Mouse (Mus musculus): ENCODE measurements around the gene Prrt3. TPM values are rescaled to one million over a fixed set of nuclear protein-coding genes. Genes with fewer than 3 reads are reported as not detected.
A peak's percentile ranks its signal among the peaks of the same experiment; 100 is the strongest.

Gene Prrt3
- polyA plus RNA-seq, 2 experiments from 2014 or later: not detected

DNA sequence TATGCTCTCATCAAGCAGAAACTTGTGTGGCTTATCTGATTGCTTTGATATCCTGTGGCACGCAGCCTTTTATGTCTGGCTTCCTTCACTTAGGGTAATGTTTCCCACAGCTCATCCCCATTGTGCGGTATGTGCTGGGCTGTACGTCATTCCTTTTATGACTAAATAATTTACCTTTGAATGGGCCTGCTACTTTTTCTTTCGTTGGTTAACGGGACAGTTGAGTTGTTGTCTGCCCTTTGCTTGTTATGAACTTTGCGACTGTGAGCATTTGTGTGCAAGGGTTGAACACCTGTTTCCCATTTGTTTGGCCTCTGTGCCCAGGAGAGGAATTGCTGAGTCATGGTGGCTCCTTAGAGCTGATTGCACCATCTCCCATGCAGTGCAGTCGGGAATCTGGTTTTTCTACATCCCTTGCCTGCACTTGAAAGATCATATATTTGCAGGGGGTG is 14.6 kb downstream of the Prrt3 start:
- no peak for ATAC-seq

DNA sequence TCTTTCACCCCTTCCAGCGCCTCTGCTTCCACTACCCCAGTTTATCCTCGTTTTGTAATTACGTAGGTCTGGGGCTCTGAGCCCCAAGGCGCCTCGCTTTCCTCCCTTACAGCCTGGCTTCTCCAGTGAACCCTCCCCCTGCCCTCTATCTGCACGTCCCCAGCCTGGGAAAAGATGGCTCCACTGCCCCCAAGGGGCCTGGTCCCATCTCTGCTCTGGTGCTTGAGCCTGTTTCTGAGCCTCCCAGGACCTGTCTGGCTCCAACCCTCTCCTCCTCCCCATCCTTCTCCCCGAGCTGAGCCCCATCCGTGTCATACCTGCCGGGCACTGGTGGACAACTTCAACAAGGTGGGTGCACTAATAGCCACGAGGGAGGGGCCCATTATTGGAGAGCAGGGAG is 18.0 kb downstream of the Prrt3 start:
- ATAC-seq: no peak

DNA sequence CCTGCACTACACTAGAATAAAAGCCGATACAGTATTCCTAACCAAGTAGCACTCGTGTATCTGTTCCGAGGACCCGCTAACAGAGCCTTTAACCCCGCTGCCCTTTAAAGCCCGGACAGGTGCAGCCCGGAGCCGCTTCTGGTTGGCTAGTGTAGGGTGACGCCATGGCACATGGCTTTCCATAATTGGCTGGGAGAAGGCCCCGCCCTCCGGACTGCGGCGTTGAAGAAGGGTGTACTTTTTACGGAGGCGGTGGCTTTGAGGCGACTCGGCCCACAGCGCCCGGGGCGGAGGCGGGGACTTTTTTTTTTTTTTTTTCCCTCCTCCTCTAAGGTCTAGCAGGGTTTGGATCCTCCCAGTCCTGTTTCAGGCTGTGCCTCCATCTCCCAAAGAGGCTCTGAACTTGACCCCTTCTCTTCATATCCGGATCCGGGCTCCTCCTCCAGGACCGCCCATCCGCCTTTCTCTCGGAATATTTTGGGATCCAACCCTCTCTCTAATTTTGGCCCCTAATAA is 18.6 kb downstream of the Prrt3 start, which contains the start of gene Creld1:
Creld1 (plus strand) TSS at position 198 of the 516 bp plus-strand sequence.
- peak; percentile 98 for ATAC-seq

DNA sequence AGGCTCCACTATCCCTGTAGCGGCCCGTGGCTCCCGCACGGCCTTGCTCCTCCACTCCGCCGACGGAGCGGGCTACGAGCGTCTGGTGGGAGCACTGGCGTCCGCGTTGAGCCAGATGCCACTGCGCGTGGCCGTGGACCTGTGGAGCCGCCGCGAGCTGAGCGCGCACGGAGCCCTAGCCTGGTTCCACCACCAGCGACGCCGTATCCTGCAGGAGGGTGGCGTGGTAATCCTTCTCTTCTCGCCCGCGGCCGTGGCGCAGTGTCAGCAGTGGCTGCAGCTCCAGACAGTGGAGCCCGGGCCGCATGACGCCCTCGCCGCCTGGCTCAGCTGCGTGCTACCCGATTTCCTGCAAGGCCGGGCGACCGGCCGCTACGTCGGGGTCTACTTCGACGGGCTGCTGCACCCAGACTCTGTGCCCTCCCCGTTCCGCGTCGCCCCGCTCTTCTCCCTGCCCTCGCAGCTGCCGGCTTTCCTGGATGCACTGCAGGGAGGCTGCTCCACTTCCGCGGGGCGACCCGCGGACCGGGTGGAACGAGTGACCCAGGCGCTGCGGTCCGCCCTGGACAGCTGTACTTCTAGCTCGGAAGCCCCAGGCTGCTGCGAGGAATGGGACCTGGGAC is 19.1 kb downstream of the Prrt3 start:
- ATAC-seq: peak; percentile 43

DNA sequence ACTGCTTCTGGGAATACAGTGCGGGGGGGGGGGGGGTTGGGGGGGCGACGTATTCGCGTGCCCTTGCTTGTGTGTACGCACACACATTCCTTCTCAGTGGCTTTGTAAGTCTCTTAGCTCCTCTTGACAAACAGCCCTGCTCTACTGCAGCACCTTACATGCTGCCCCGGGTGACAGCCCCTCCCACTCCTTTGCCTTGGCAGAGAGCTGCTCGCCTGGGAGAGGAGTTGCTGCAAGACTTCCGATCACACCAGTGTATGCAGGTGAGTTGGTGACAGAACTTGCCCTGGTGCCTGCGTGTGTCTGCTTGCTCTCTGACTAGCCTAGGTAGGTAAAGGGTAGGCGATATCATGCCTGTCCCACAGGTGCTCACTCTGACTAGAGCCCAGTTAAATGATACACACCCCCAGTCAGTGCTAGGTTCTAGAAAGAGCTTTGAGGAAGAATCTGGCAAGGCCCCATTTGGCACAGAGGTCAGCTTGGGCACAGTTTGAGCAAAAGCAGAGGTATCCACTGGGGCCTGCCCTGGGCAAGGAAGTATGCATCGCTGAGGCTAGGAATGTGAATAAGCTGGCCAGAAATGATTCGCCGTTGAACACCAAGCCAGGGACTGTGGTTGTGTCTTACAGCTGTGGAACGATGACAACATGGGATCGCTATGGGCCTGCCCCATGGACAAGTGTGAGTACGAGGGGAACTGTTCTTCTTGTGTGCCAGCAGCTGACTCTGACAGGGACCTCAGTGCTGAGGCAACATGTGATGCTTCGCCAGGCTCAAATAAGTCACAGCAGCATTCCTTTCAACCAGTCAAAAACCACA is 21.0 kb downstream of the Prrt3 start:
- no peak for ATAC-seq

DNA sequence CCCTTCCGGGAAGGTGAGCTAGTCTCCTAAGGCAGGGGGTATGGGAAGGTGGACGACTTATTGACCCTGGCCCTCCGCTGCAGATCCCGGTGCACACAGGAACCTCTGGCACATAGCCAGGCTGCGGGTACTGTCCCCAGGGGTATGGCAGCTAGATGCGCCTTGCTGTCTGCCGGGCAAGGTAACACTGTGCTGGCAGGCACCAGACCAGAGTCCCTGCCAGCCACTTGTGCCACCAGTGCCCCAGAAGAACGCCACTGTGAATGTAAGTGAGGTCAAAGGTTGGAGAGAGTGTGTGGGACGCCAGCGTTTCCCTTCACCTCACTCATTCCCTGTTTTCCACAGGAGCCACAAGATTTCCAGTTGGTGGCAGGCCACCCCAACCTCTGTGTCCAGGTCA is 22.8 kb downstream of the Prrt3 start:
- no peak for ATAC-seq

DNA sequence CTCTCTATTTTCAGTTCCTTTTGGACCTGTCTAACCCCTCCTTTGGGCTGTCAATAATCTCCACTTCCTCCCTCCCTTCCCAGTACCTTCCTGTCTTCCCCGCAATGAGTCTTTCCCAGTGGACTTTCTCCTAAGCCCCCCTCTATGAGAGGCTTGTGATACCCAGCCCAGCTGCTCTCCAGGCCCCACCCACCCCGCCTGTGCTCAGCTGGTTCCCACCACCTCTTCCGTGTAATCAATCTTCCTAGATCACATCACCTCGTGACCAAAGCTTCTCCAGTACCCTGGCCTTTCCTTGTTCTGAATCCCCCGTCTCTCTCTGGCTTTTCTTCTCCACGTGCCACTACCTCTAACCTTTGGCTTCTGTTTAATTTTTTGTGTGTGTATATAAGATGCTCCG is 24.4 kb downstream of the Prrt3 start:
- ATAC-seq: no peak

DNA sequence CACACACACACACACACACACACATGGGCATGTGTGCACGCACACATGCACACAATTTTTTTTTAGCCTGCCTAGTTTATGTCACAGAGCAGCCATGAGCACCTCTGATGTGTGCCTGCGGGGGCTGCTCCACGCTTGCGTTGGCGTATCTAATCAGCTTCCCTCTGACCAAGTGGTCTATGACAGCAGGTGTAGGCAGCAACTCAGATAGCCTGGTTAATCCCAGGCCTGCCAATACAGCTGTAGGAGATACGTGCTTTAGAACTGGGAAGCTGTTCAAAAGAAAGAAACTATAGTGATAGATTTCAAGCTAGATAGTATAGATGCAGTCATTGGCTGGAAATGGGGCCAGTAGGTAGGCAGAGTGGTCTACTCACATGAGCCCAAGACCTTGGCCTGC is 28.0 kb downstream of the Prrt3 start:
- ATAC-seq: no peak

DNA sequence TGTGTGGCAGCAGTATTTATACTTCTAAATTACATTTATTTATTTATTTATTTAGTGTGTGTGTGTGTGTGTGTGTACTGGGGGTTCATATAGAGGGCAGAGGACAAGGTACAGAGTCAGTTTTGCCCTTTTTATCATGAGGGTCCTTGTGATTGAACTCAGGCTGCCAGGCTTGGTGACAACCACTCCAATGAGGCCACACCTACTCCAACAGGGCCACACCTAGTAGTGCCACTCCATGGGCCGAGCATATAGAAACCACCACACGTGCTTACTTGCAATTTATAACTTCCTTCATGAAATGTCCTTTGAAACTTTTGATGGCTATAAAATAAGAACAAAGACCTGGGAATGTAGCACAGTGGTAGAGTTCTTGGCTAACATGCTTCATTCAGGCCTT is 28.5 kb downstream of the Prrt3 start:
- ATAC-seq: no peak

DNA sequence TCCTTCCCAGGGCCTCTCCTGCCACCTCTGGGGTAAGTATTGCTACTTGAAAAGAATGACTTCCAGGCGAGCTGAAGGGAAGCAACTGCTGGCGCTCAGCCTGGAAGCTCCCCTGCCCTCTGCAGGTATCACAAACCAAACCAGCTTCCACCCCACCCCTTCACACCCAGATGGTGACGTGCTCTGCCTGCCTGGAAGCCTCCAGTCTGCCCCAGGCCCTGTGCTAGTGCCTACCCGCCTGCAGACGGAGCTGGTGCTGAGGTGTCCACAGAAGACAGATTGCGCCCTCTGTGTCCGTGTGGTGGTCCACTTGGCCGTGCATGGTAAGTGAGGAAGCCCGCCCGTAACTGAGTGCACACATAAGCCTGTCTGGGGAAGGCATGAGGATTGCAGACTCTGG is 29.7 kb downstream of the Prrt3 start:
- no peak for ATAC-seq

DNA sequence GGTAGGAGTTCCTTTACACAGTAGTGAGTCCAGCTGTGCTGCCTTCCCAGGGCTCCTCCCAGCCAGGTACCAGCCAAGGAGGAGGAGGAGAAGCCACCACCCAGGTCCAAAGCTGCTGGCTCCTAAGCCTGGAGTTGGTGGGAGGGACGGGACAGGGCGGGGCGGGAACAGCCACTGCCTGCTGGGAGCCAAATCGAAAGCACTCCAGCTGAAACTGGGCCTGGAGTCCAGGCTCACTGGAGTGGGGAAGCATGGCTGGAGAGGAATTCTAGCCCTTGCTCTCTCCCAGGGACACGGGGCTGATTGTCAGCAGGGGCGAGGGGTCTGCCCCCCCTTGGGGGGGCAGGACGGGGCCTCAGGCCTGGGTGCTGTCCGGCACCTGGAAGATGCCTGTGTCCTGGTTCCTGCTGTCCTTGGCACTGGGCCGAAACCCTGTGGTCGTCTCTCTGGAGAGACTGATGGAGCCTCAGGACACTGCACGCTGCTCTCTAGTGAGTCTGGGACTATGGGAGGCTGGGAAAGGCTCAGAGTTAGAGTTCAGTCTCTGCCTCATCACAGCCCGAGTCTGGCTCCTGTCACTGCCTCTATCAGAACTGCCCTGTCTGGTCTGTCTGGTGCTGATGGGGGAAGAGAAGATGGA is 30.3 kb downstream of the Prrt3 start, which contains the start of gene Il17rc:
Il17rc (plus strand) TSS at position 131 of the 640 bp plus-strand sequence.
- ATAC-seq: no peak

DNA sequence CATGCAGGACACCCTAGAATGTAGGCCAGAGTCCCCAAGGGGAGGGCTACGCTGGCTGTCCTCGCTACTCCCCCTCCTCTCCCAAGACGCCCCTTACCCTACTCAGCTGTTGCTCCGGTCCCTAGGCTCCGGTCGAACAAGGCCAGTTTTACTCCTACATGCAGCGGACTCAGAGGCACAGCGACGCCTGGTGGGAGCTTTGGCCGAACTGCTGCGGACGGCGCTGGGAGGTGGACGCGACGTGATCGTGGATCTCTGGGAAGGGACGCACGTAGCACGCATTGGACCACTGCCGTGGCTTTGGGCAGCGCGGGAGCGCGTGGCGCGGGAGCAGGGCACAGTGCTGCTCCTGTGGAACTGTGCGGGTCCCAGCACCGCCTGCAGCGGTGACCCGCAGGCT is 32.3 kb downstream of the Prrt3 start:
- ATAC-seq: peak; percentile 48

DNA sequence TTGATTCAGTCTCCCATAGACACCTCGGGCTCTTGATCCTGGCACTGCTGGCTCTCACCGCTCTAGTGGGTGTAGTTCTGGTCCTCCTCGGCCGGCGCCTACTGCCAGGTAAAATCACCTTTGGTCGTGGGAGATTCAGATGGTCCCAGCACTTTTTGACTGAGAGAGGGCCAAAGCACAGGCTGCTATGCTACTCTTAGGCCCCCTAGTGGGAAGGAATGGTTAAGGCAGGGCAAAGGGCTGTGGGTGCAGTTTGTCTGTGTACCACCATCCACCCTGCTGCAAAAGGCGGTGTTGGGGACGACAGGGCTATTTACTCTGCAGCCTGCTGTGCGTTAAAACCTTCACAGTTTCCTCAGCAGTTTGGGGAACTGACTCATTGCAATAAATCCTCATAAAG is 32.7 kb downstream of the Prrt3 start:
- ATAC-seq: peak; percentile 98

DNA sequence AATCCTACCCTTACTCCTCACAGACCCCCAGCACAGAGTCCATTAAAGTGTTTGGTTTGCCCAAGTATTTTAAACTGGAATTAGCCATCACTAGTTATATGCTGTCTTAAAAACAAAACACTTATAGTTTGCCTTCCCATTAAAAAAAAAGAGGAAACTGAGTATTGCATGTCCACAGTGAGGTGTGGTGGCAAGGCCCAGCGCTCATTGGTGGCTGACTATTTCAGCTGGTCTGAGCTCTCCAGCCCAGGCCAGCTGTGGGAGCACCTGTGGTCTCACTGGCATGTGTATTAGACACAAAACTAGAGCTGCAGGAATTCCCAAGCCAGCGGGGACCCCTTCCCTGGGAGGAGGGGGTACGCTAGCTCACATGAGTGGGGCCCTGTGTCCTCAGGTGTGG is 33.2 kb downstream of the Prrt3 start:
- ATAC-seq: no peak

DNA sequence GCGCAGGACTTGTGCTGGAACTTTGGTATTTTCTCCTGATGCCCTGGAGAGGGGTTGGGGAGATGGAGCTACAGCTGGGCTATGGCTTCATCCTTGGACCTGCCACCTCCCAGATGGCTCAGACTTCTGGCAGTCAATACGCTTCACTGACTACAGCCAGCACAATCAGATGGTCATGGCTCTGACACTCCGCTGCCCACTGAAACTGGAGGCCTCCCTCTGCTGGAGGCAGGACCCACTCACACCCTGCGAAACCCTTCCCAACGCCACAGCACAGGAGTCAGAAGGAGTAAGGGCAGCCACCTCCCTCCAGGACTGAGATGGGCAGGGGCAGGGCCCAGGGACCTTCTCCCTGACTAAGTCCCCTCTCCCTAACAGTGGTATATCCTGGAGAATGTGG is 36.1 kb downstream of the Prrt3 start:
- ATAC-seq: no peak

DNA sequence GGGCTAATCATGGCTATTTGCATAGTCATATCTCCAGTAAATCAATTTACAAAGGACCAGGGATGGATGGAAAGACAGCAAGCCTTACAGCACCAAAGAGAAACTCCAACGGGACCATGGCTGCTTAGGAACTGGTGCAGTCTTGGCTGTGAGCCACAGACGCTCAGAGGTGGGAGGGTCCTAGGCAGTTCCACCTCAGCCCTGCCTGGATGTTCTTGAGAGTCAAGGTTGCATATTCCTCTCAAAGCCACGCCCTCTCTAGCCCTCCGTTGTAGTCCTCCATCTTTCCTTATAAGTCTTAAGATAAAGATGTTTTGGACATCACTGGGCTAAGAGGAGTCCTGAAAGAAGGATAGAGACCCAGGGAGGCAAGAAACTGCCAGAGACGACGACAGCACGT is 37.7 kb downstream of the Prrt3 start:
- no peak for ATAC-seq

DNA sequence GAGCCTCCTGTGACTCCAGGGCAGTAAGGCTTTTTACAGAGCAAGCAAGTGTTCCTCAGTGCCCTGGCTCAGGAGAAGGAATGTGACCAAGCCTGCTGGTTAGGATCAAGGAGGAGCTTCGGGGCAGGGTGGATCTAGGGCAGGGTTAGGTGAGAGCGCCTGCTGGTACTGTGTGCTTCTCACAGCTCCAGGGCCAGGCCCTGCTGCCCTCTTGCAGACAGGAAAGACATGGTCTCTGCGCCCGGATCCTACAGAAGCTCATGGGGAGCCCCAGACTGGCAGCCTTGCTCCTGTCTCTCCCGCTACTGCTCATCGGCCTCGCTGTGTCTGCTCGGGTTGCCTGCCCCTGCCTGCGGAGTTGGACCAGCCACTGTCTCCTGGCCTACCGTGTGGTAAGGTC is 43.1 kb downstream of the Prrt3 start:
- ATAC-seq: no peak

DNA sequence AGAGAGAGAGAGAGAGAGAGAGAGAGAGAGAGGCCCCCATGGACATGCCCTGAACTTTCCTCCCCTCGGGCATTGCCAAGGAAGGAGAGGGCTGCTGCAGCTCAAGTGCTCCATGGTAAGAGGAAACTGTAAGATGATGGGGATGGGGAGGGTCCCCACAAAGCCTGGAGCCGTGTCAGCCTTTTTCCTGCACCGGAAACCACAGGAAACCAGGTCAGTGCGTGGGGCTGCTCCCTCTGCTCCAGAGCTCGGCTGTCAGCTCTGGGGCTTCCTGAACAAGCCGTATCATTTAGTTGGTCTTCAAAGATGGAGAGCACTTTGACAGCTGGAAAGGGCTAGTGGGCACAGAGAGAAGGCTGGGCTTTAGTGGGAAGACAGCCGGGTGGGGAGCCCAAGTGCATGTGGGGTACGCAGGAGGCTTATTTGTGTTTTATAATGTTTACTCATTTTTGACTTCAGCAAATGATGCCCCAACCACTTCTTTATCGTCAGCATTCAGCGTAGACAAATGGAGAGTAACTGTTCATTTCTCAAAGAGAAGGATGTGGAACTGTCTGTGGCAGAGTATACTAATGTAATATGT is 43.7 kb downstream of the Prrt3 start, which contains the start of gene Il17re:
Il17re (plus strand) TSS at position 533 of the 583 bp plus-strand sequence.
- no peak for ATAC-seq

DNA sequence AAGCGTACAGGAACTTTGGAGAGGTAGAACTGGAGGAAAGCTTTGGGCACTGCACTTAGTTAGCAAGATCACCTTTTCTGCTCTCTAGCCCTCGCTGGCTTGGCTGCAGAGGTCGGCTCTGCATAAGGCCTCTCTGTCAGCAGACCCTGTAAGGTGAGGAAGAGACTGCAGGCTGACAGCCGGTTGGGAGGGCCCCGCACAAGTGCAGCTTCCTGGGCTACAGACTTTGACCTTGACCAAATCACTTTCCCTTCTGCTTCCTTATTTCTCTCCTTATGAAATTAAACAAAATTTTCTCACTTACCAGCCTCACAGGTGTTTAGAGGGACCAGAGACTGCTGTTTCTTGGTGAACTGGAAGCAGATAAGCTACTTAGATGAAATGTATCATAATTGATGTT is 46.7 kb downstream of the Prrt3 start:
- no peak for ATAC-seq

DNA sequence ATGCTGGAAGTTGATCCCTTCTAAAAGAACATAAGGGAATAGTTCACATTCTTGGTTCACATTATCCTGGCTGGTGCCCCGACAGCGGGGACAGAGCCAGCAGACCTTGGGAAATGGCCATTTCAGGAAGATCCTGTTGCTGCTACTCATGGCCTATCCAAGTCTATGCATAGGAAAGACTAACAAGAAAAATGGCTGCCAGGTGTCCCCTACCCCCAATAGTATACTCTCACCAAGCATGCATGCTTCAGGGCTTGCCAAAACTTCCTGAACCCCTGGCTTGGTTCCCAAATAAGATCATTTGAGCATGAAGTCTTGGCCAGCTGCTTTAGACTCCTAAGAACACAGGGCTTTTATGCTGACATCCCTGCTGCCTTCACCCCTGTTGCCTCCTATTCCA is 49.9 kb downstream of the Prrt3 start:
- no peak for ATAC-seq

DNA sequence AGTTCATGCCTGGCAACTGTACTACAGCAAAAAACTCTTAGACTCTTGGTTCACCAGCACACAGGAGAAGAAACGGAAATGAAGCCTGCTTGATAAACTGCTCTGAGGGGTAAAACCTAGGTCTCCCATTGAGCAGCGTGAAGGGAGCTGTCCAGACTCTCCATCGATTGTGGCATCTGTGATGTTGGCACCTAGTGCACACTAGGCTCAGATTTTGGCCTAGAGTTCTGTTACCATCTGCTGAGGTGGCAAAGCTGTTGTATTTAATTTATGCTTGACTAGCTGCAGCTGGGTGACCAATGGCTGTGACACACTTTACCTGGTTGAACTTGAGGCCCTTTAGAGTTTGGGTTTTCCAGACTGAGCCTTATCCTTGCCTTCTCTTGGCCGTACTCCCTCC is 54.1 kb downstream of the Prrt3 start:
- no peak for ATAC-seq

DNA sequence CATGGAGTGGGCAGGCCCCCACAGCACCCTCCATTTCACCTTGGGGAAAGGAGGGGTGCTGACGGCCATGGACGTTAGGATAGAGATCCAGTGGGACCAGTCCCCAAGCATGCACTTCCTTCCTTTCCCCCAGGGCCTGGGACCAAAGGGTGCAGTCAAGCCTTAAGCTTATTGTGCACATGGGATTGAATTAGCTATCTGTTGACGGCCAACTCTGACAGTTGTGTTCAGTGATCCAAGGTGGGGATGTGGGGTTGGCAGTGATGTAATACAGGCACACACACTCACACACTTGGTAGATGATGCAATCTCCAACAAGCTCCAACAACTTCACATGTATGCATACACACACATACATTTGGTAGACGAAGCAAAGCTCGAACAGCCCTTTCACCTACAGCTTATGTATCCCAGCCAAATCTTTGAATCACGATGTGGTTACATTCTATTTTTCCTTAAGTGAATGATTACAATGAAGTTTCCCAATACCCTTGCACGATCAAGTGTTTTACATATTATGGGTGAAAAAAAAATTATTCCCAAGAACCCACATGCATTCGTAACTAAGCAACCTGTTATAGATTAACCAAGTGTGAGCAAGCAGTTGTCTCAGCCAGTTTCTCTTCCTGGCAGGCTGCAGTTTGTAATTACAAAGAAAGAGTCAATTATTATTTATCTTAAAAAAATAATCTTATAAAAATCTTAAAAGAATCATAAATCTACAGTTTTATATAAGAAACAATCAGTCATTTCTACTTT is 57.3 kb downstream of the Prrt3 start:
- no peak for ATAC-seq
